Mouse (Mus musculus): ENCODE data around the gene Ppp1r12a. TPM values are rescaled to one million over a fixed set of nuclear protein-coding genes. Genes with fewer than 3 reads are reported as not detected.

The Ppp1r12a gene
- 5.2 and 11.1 TPM in 2 replicates for polyA plus RNA-seq (2012; rRNA removed; ENCODE audit: low replicate concordance)

DNA sequence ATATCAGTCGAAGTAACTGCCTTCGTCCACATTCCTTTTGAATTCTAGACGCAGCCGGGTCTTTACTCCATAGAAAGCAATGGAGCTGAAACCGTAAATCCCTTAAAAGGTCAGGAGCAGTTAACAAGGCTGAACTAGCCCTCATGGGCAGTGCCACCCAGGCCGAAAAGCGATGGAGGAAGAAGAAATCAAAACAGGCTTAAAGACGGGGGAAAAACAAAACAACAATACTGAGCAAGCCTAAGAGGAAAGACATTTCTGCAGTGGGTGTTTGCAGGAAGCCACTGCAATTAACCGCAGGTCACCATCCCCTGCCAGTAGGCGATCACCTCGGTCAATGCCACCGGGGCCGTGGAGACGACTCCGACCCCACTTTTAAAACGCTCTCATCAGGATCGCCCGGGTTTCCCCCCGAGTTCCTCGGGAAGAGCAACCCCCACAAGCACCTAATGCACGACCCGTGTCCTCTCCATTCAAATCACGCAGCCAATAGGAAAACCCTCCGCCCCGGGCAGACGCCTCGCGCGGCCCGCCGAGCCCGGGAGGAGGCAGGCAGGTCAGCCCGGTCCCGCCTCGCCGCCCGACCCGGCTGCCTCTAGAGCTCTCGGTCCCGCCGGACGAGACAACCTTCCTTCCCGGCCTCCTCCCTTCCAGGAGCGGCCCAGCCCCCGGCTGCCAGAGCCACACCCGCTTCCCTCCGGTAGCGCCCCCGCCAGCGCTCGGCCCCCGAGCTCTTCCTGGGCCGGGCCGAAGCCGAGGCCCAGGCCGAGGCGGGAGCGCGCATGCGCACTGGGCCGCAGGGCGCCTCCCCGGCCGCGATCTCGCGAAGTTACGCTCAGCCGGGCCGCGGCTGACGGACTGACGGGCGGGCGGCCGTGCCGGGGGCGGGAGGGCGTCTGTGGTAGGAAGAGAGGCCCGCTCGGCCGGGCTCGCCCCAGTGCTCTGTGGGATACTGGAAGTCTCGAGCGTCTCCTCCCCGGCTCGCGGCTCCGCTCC lies at the start of gene Ppp1r12a:
Gene Ppp1r12a (plus strand): TSS at position 933 of the 996 bp plus-strand sequence.

GRCm38 (mm10) chr10:108331784-108332561 lies 170.0 kb downstream of the Ppp1r12a start, which contains the start of gene Pawr:
Gene Pawr, plus strand, starts transcription at chr10:108332121.

Other genes with a start within 250 kb of the Ppp1r12a start
- 14.4 and 40.1 TPM in 2 replicates for gene Pawr, start 169.9 kb downstream of the Ppp1r12a start, polyA plus RNA-seq (2012; rRNA removed; ENCODE audit: low replicate concordance)

All from duodenum, adult 2 months (tissue).